Mouse (Mus musculus): ENCODE data around the gene Gm21858. TPM values are rescaled to one million over a fixed set of nuclear protein-coding genes. Genes with fewer than 3 reads are reported as not detected.
"Not testable (repeated sequence)": the region's sequence is repeated elsewhere in the genome, so short reads cannot be mapped to it uniquely, and the experiment has no call there.

The Gm21858 gene
- polyA plus RNA-seq (2012; fragmentation: generic; extraction: Trizol) = not detected

- not testable (repeated sequence) for H3K79me2 ChIP-seq (ENCODE audit: control insufficient read depth, insufficient read depth); H3K4me2 ChIP-seq (ENCODE audit: low read depth); H3ac ChIP-seq (ENCODE audit: control insufficient read depth, insufficient read length); H3K27me3 ChIP-seq (ENCODE audit: control insufficient read depth, insufficient read depth, insufficient read length); H3K4me3 ChIP-seq; H3K36me3 ChIP-seq (ENCODE audit: control insufficient read depth, insufficient read depth)
These were observed at the start of gene Gm21858 for GRCm38 (mm10) chrY:55731456-55731855. Gene Gm21858 (plus strand): TSS chrY:55731756.

All from myocyte (in vitro differentiated cells).